Mouse (Mus musculus) gastrocnemius, postnatal 4 days (tissue): ENCODE measurements at regions not wholly inside any gene's neighbourhood (a gene's known extent, or its start where the extent isn't known, plus 50 kb on each side); places are given as distances from the start of the nearest gene placed in this dataset.

ENCODE experiments used
- DNase-seq, 2 experiments: peaks; one replicate each; pipeline ENCODE4 v3.0.0; 2021 to 2022; ENCODE audit warnings: low spot score in 2 of 2, mixed read lengths in 2 of 2

GRCm38 (mm10) chr5:29142957-29143356, 52.8 kb upstream of the Rnf32 start:
- no peak for DNase-seq

- DNase-seq, result no peak
Measured at GRCm38 (mm10) chr5:29142502-29142901, 53.3 kb upstream of the Rnf32 start.

GRCm38 (mm10) chr5:29137481-29137880, 58.3 kb upstream of the Rnf32 start:
- no peak for DNase-seq

GRCm38 (mm10) chr5:29132261-29132660, 63.5 kb upstream of the Rnf32 start:
- DNase-seq, result no peak

DNA sequence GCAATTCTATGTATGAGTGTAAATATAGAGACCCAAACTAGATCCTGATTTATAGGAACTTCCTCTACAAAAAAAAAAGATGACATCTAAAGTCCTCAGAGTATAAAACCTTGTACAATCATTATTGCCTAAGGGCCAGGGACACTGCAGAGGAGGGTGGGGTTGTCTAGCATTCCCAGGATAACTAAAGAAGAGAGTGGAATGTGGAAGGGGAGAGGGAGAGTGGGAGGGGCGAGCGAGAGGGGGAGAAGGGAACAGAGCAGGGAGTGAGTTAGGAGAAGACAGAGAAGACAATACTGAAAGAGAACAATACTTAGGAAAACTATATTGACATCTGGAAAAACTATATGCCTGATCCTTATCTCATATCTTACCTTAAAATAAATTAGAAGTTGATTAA, 64.0 kb upstream of the Rnf32 start:
- DNase-seq, result no peak

DNA sequence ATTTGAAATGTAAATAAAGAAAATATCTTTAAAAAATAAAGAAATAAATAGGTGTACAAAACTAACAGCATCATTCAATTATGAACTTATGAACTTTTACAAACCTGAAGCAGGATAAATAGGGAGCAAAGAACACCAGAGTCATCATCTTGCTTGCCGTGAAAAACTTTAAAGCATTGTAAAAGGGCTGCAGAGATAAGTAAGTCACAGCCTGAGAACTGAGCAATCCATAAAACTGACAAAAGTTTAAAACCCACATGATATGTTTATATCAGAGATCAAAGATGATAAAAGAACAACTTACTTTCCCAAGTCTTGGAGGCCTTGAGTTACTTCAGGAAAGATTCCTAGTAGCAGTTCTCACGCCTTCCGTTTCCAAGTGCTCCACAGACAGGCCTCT, 66.1 kb upstream of the Rnf32 start:
- DNase-seq, result no peak

GRCm38 (mm10) chr5:29116942-29117341, 78.8 kb upstream of the Rnf32 start:
- no peak for DNase-seq

DNA sequence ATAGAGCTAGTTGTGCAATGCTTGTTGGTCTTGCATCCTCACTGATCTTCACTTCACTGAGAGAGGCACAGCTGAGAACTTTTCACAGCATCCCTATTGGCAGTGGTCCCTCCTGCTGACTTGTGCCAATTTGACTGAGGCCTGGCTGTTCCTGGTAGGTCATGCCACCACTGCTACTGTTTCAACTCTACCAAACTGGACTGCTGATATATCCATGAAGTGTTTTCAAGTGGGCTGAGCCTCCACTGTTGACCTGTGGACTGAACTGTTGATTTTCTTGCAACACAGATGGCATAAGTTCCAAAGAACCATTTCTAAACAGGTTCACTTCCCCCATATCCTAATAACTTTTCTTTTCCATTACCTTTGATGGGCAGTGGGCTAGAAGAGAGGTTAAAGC, 83.3 kb upstream of the Rnf32 start:
- no peak for DNase-seq

- no peak for DNase-seq
Measured at GRCm38 (mm10) chr5:29107276-29107675, 88.5 kb upstream of the Rnf32 start.

DNA sequence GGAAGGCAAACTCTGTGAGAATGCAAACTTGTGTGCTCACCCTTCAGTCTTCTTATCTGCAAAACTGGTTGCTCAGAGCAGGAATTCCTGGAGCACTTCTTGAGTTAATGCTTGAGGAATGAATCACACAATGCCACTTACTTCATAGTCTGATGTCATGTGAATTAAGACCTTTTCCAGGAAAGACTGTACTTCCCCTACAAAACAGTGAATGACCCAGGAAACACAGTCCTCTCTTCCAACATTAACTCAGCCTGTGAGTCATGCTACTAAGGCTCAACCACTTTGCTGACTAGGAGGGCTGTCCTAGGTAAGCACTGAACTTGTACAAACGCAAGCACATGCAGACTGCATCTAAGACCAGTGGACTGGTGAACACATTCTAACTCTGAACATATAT, 112.5 kb upstream of the Rnf32 start:
- no peak for DNase-seq

- DNase-seq, result no peak
Measured at GRCm38 (mm10) chr5:29054393-29054792, 141.4 kb upstream of the Rnf32 start.

DNA sequence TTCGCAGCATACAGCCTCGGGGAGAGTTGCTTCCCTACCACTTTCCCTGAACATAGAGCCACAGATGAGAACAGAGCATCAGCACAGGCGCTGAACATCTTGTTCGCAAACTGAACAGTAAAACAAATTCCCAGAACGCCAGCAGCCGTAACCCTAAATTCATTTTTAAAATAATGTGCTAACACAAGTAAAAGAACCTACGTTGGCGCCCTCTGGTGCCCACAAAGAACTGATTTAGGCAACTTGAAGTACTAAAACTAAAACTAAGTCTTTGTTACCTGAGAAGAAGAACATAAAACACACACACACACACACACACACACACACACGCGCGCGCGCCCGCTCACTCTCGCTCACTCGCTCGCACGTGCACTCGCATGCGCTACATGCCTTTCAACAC, 159.2 kb upstream of the Rnf32 start:
- DNase-seq, result peak in 1 of 2 experiments; percentile 26

DNA sequence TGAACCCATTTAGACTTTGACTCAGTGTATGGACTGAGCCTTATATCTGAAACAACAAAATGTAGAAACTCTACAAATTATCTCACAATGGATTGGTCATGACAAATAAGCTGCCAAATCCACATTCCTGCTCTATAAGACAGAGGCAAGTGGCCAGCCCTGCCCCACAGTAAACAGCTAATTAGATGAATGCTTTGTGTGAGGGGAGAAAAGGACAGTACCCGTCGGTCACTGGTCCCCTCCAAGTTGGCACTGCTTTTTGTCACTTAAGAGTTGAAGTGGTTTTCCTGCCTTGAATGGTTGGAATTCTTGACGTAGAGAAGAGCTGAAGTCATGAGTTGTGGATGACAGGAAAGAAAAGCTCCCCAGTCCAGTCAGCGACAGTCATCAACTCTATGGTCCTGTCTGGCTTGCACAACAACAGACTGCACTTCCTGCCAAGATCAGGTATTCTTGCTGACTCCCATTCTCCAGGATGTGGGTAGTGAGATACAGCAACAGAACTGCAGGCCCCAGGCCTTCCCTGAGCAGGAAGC, 162.3 kb upstream of the Rnf32 start:
- DNase-seq, result no peak

GRCm38 (mm10) chr5:29030525-29030924, 165.3 kb upstream of the Rnf32 start:
- no peak for DNase-seq

DNA sequence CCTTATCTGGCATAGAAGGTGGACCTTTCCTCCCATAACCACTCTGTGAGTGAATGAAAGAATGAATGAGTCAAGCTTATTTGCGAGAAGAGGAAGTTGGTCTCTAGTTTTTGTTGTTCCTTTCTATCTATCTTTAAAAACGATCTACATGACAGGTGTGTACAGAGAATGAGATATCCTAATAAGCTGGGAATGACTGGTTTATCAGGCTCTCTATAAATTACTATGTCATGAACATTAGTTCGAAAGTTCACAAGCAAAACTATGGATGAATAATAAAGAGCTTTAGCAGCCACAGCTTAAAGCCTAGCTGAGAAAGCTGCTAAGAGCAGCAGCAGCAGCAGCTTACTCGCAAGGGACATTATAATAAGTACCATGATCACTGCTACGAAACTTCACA, 165.8 kb upstream of the Rnf32 start:
- no peak for DNase-seq

DNA sequence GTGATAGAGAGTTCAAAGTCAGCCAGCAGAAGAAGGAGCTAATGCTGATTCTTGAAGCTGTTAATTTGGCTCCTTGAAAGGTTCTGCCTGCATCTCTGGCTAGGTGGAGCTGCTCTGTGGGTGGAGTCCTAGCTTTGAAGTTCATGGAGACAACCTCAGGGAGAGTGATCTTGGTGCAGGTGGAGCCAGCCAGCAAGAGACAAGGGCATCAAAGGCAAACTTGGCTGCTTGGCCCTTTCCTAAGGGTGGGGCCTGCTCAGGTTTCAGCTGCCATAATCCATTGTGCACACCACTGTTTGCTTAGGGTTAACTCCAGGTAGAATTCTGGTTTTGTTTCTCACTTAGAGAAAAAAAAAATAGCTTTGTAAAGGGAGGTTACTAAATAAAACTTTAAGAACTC, 170.7 kb upstream of the Rnf32 start:
- DNase-seq, result no peak

DNA sequence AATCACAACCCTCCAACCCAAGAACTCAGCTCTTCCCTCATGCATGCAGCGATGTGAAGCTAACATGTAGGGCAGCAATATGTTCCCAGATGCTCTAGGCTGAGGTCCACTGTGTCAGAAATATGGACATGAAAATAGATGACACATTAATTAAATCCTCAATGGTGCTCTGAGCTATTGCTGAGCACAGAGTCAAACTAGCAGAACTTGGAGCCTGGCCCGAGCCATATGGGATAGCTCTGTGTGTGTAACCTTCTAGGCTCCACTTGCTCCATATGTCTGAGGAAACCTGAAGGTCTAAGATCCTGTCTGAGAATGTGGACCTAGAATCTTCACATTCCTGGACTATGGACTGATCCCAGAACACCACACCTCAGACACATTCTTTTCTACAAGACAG, 203.0 kb upstream of the Rnf32 start:
- DNase-seq, result no peak

- DNase-seq, result no peak
Measured at GRCm38 (mm10) chr5:28979932-28980331, 215.9 kb upstream of the Rnf32 start.

GRCm38 (mm10) chr5:28970404-28970803, 225.4 kb upstream of the Rnf32 start:
- no peak for DNase-seq

DNA sequence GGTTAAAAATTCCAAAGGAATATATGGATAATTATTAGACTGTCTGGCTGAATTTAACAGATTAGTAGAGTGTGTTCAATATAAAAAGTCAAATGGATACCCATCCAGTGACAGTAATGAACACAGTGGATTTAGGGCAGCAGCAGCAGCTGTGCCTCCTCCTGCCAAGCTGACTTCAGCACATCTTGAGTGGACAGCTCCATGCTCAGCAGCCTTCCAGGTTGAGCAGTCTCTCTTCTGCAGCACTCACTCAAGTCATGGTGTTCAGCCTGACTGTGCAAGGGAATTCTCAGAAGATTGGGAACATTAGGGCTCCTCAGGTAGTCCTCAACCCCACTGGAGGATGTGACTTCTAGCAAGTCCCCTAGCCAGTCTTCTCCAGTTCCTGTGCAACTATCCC, 240.8 kb upstream of the Rnf32 start:
- DNase-seq, result peak in 1 of 2 experiments; percentile 17

DNA sequence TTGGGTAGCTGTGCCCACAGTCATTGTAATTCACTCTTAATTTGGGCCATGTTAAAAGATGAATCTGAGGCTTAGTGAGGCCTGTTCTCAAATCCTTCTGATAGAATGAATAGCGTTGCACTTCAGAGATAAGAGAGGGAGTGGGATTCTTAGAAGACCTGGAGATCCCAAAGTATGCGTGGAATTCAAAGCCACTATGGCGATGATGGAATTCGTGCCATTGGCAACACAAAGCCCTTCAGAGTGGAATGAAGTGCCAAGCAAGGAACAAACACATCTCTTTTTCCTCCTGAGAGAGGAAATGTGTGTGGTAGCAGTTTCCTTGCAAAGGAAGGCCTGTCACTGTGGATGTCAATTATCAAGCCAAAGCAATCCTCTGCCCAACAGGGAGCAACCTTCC, 248.3 kb upstream of the Rnf32 start:
- no peak for DNase-seq

DNA sequence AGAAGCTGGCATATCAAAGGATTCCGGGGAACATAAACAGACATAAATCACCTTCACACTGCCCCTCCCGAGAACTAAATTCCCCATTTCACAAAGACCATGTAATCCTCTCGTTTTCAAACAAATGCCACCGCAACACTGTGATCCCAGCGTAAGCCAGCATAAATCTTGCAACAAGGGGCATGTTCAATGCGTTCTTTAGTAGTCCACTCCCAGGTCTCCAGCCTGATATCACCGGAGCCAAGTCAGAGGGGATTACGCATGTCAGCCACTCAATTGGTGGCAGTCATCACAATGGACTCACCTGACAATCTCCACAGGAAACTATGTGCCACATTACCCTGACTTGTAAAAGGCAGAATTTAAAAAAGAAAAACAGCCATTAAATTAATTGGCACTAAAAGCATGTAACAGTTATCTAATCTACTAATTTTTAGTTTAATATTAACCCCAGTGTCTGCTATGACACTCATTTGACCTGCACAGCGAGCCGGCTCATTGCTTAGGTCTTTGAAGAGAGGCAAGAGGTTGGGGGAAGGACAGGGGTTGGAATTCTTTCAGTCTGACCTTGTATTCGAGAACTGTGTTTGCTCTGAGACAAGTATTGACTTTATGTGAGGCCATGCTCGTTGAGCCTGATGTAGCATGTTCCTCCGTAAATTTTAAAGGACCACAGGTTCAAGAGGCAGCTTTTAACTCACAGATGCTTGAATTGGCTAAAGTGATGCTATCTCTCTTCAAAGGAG, 252.0 kb upstream of the Rnf32 start:
- DNase-seq, result no peak

GRCm38 (mm10) chr5:28940972-28941371, 254.8 kb upstream of the Rnf32 start:
- no peak for DNase-seq
